Comparison of ENCODE assay signal across 8 mouse cellular contexts in the genomic region with DNA sequence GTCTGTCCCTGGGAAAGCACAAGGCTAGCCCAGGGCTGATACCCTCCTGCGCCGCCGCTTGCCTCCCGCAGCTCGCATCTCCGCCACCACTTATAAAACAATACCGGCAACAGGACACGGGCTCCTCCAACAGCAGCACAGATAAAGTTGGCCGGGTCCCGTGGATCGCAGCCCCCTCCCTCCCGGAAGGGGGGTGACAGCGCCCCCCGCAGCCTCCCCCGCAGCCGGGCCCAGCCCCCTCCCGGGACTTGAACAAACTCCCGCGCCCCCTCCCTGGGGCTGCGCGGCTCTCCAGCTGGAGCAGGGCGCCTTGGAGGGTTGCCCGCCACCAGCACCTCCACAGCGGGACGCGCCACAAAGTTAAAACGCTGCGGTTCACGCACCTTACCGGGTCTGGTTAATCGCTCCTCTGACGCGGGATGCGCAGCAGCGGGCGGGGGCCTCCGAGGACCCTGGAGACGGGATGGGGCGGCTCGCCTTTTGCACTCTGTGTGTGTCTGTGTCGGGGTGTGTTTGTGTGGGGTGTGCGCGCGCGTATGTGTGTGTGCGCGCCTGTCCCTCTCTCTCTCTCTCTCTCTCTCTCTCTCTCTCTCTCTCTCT. TPM values are rescaled to one million over a fixed set of nuclear protein-coding genes. Genes with fewer than 3 reads are reported as not detected.
DNase-seq lines count a peak whose midpoint lies in the region; ATAC-seq and TF ChIP-seq lines count a peak whose summit lies in the region.

Gene Sox5 (minus strand): TSS at position 547 of the 600 bp plus-strand sequence.

- peaks cover 11% of the 10 kb centered on the region for H3K27me3 ChIP-seq in forebrain, embryonic 13.5 days
- H3K27me3 ChIP-seq in heart, embryonic 16.5 days (ENCODE audit: control insufficient read depth, insufficient read depth, low read length), result peaks cover 20% of the 10 kb centered on the region
- peaks cover 43% of the 10 kb centered on the region for H3K27me3 ChIP-seq in liver, embryonic 12.5 days (replicated peaks)
- H3K27me3 ChIP-seq in myocyte (ENCODE audit: control insufficient read depth, insufficient read depth, insufficient read length), result no peaks in the 10 kb centered on the region
- no peaks in the 10 kb centered on the region for H3K27me3 ChIP-seq in stomach, embryonic 15.5 days (replicated peaks)

- H3K4me1 ChIP-seq in forebrain, embryonic 13.5 days, result peaks cover 28% of the 10 kb centered on the region
- peaks cover 6% of the 10 kb centered on the region for H3K4me1 ChIP-seq in heart, embryonic 16.5 days (ENCODE audit: control insufficient read depth, insufficient read depth, low read length)
- no peaks in the 10 kb centered on the region for H3K4me1 ChIP-seq in liver, embryonic 12.5 days
- H3K4me1 ChIP-seq in stomach, embryonic 15.5 days, result no peaks in the 10 kb centered on the region

- ATAC-seq in forebrain, embryonic 13.5 days, result peak; percentile 82
- peak; percentile 67 for ATAC-seq in heart, embryonic 16.5 days (replicated peaks; ENCODE audit: extremely low read depth, insufficient read depth, low FRiP score)
- peak; percentile 19; the same call in 1 of the 2 replicates for ATAC-seq in liver, embryonic 12.5 days
- ATAC-seq in stomach, embryonic 15.5 days (ENCODE audit: insufficient read depth, low FRiP score, low read depth), result peak; percentile 50; the same call in 1 of the 2 replicates

- no peaks in the 10 kb centered on the region for H3K79me2 ChIP-seq in myocyte (ENCODE audit: control insufficient read depth, insufficient read depth)

- no peaks in the 10 kb centered on the region for H3K9me3 ChIP-seq in forebrain, embryonic 13.5 days (replicated peaks)
- no peaks in the 10 kb centered on the region for H3K9me3 ChIP-seq in heart, embryonic 16.5 days (replicated peaks; ENCODE audit: control insufficient read depth, low read length)
- H3K9me3 ChIP-seq in liver, embryonic 12.5 days (replicated peaks), result no peaks in the 10 kb centered on the region
- no peaks in the 10 kb centered on the region for H3K9me3 ChIP-seq in stomach, embryonic 15.5 days

- WGBS in forebrain, embryonic 13.5 days, result under 1% methylated on average over 41 of the region's 47 CpGs
- under 1% methylated on average over 33 of the region's 47 CpGs for WGBS in heart, embryonic 16.5 days
- 3% methylated on average over 39 of the region's 47 CpGs for WGBS in liver, embryonic 12.5 days (ENCODE audit: insufficient replicate concordance)
- WGBS in stomach, embryonic 15.5 days, result under 1% methylated on average over 36 of the region's 47 CpGs

- H3K27ac ChIP-seq in forebrain, embryonic 13.5 days, result peak within 1 kb of the TSS; percentile 66
- peak within 1 kb of the TSS; percentile 57 for H3K27ac ChIP-seq in heart, embryonic 16.5 days (ENCODE audit: low read length)
- peak within 1 kb of the TSS; percentile 69 for H3K27ac ChIP-seq in liver, embryonic 12.5 days
- H3K27ac ChIP-seq in stomach, embryonic 15.5 days, result peak within 1 kb of the TSS; percentile 79

- peak within 1 kb of the TSS; percentile 55 for H3ac ChIP-seq in myocyte (ENCODE audit: control insufficient read depth, insufficient read length)

- H3K9ac ChIP-seq in forebrain, embryonic 13.5 days, result peak within 1 kb of the TSS; percentile 81
- H3K9ac ChIP-seq in heart, embryonic 16.5 days (ENCODE audit: low read length), result peak within 1 kb of the TSS; percentile 80
- H3K9ac ChIP-seq in liver, embryonic 12.5 days, result peak within 1 kb of the TSS; percentile 64
- peak within 1 kb of the TSS; percentile 71 for H3K9ac ChIP-seq in stomach, embryonic 15.5 days

- DNase-seq in CD4-positive helper T cell, adult 2 months (ENCODE audit: low read depth, low spot score), result peak; percentile 47
- peak; percentile 65 to 81 for DNase-seq in adrenal gland, postnatal 36 days
- DNase-seq in kidney, postnatal 14 days, result peak; percentile 78

- H3K4me2 ChIP-seq in forebrain, embryonic 13.5 days, result peak within 1 kb of the TSS; percentile 92
- H3K4me2 ChIP-seq in heart, embryonic 16.5 days (ENCODE audit: low read depth, low read length), result peak within 1 kb of the TSS; percentile 96
- H3K4me2 ChIP-seq in liver, embryonic 12.5 days, result peak within 1 kb of the TSS; percentile 75
- H3K4me2 ChIP-seq in myocyte (ENCODE audit: low read depth), result peak within 1 kb of the TSS; percentile 65
- peak within 1 kb of the TSS; percentile 95 for H3K4me2 ChIP-seq in stomach, embryonic 15.5 days

- H3K36me3 ChIP-seq in forebrain, embryonic 13.5 days (ENCODE audit: poor library complexity, severe bottlenecking), result no peaks in the 10 kb centered on the region
- H3K36me3 ChIP-seq in heart, embryonic 16.5 days (ENCODE audit: control insufficient read depth, insufficient read depth), result no peaks in the 10 kb centered on the region
- no peaks in the 10 kb centered on the region for H3K36me3 ChIP-seq in liver, embryonic 12.5 days
- no peaks in the 10 kb centered on the region for H3K36me3 ChIP-seq in myocyte (ENCODE audit: control insufficient read depth, insufficient read depth)
- H3K36me3 ChIP-seq in stomach, embryonic 15.5 days, result no peaks in the 10 kb centered on the region

- peak within 1 kb of the TSS; percentile 75 for H3K4me3 ChIP-seq in forebrain, embryonic 13.5 days
- H3K4me3 ChIP-seq in heart, embryonic 16.5 days (ENCODE audit: low read length), result peak within 1 kb of the TSS; percentile 84
- H3K4me3 ChIP-seq in liver, embryonic 12.5 days, result peak within 1 kb of the TSS; percentile 62
- peak within 1 kb of the TSS; percentile 34 for H3K4me3 ChIP-seq in myocyte
- peak within 1 kb of the TSS; percentile 84 for H3K4me3 ChIP-seq in stomach, embryonic 15.5 days (replicated peaks)

- no peak for TF ChIP-seq POLR2A in myocyte (IDR thresholded peaks at IDR 0.05; ENCODE audit: insufficient read length, low read depth)

TF ChIP-seq in myocyte, 11 proteins besides CTCF, POLR2A, EP300 and RAD21:
- no peak for TF ChIP-seq POLR2AphosphoS2 (IDR thresholded peaks at IDR 0.05; ENCODE audit: insufficient read length, low read depth)
- no peak for TF ChIP-seq MYOG (IDR thresholded peaks at IDR 0.05; ENCODE audit: control insufficient read depth in 1 of 3, insufficient read depth in 1 of 3, insufficient read length in 2 of 3, low read depth in 2 of 3)

RNA-seq across cellular contexts. Expression of gene Sox5, which starts in this region (rescaled TPM):
- 10 to 100 TPM in 1 of 2 experiments, 1 to 10 TPM in 1; 9.5 to 29.2 TPM for total RNA-seq in adrenal gland, postnatal 36 days (2021)
- 152 and 198 TPM in 2 replicates for polyA plus RNA-seq in forebrain, embryonic 13.5 days (2015; fragmentation: Nextera tagmentation; extraction: Ambion mirVana)
- 8.8 and 10.2 TPM in 2 replicates for polyA plus RNA-seq in heart, embryonic 16.5 days (2015; fragmentation: Nextera tagmentation; extraction: Ambion mirVana)
- polyA plus RNA-seq in liver, embryonic 12.5 days (2016; fragmentation: Nextera tagmentation; extraction: Ambion mirVana), result 5.9 and 6.2 TPM in 2 replicates
- polyA plus RNA-seq in myocyte (2012; fragmentation: generic; extraction: Trizol), result 0.50 TPM
- polyA plus RNA-seq in stomach, embryonic 15.5 days (2015; fragmentation: Nextera tagmentation; extraction: Ambion mirVana), result 22.4 and 25.5 TPM in 2 replicates

Comparison
In these comparisons a context has a peak if more than half of its experiments do, and no peak if none do; other contexts are left out.
1. Peak in every context shown above with its lines: DNase-seq, ATAC-seq, H3K4me3 ChIP-seq and H3K27ac ChIP-seq.
2. ATAC-seq: peak in every context shown above with its lines; median percentile 82 in forebrain, embryonic 13.5 days; 67 in heart, embryonic 16.5 days; 50 in stomach, embryonic 15.5 days; 19 in liver, embryonic 12.5 days.
3. H3K4me3 ChIP-seq: peak in every context shown above with its lines; median percentile 84 in heart, embryonic 16.5 days; 84 in stomach, embryonic 15.5 days; 75 in forebrain, embryonic 13.5 days; 62 in liver, embryonic 12.5 days; 34 in myocyte.